Mouse (Mus musculus): ENCODE results near the gene Vav3.

DNA sequence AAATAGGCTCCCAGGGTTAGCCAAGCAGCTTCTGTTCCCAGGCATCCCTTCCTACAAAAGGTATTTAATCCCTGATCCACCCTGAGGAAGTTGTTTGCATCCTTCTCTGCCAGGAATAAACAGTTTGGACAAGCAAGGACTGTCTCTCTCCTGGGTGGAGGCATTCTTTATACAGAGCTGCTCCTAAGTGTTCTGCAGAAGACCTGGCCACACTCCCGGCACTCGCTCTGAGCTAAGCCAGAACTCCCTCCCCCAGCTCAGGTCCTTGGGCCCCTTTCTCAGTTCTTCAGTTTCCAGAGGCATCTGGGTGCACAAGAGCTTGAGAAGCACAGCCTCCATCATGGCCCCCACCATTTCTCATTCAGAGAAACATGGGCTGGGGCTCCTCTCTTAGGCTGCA, 216.9 kb downstream of the Vav3 start:
- TF ChIP-seq CTCF (IDR thresholded peaks at IDR 0.05; ENCODE audit: borderline replicate concordance, insufficient read depth, low read depth, low read length) (no peak), POLR2A (IDR thresholded peaks at IDR 0.05; ENCODE audit: borderline replicate concordance, insufficient read depth, low read length) (no peak)
